In the genomic region with DNA sequence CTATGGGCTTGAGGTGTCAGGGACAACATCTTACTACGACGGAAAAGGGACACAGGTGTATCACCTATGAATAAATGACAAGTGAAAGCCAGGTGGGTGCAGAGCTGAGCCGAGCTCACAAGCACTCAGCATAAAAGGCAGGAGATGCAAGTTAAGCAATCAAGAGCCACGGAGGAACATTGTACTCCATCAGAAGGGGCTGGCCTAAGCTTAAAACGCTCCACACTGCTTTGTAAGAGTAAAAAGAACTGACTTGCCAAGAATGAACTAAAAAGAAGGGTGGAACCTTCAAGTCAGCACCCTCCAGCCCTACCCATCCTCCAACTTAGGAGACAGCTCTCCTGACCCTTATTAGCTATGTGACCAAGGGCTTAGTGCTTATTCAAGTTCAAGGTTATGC, we compare ENCODE assay signal across 7 mouse cellular contexts. TPM values are rescaled to one million over a fixed set of nuclear protein-coding genes. Genes with fewer than 3 reads are reported as not detected.
DNase-seq lines count a peak whose midpoint lies in the region; ATAC-seq and TF ChIP-seq lines count a peak whose summit lies in the region.

No protein-coding gene starts in this region.

- TF ChIP-seq CTCF in liver, embryonic 14.5 days (IDR thresholded peaks at IDR 0.05; ENCODE audit: low read depth), result no peak

- WGBS in neural tube, embryonic 11.5 days, result 65% methylated on average over 5 of the region's 5 CpGs
- WGBS in liver, embryonic 14.5 days (ENCODE audit: insufficient replicate concordance), result 46% methylated on average over 5 of the region's 5 CpGs

- no peak for DNase-seq in neural tube, embryonic 11.5 days (ENCODE audit: low spot score)
- no peak for DNase-seq in neural tube, embryonic 10.5 days (ENCODE audit: extremely low spot score, low spot score)
- no peak for DNase-seq in liver, embryonic 14.5 days (ENCODE audit: low read depth in 3 of 3, low spot score in 3 of 3)
- DNase-seq in testis, postnatal 14 days (ENCODE audit: low spot score), result peak; percentile 9
- DNase-seq in natural killer cell, adult 2 months (ENCODE audit: low spot score in 2 of 2), result no peak
- no peak for DNase-seq in right cerebral cortex, postnatal 36 days (ENCODE audit: low spot score in 2 of 2)

- no peak overlapping the region for H3K9ac ChIP-seq in neural tube, embryonic 11.5 days (ENCODE audit: low read length)
- H3K9ac ChIP-seq in liver, embryonic 14.5 days (replicated peaks), result no peak overlapping the region

- peak overlapping the region; percentile 84 for H3K27ac ChIP-seq in neural tube, embryonic 11.5 days (ENCODE audit: low read depth, low read length)
- H3K27ac ChIP-seq in liver, embryonic 14.5 days, result no peak overlapping the region

- no peak overlapping the region for H3K4me3 ChIP-seq in neural tube, embryonic 11.5 days (ENCODE audit: low read depth, low read length)
- H3K4me3 ChIP-seq in liver, embryonic 14.5 days (ENCODE audit: insufficient read depth in 1 of 2, low read depth in 2 of 2, low read length in 2 of 2), result no peak overlapping the region

- no peak overlapping the region for H3K4me2 ChIP-seq in neural tube, embryonic 11.5 days (ENCODE audit: low read depth)
- 0 out of 2 replicates have a peak overlapping the region, but pooled peaks have one; percentile 2 for H3K4me2 ChIP-seq in liver, embryonic 14.5 days (ENCODE audit: low read depth)

- H3K4me1 ChIP-seq in neural tube, embryonic 11.5 days (ENCODE audit: control insufficient read depth, insufficient read depth, low read length), result peaks cover 22% of the 10 kb centered on the region
- H3K4me1 ChIP-seq in liver, embryonic 14.5 days (replicated peaks; ENCODE audit: control insufficient read depth in 2 of 2, insufficient read depth in 2 of 2, low read length in 1 of 2), result peaks cover 5 to 35% of the 10 kb centered on the region in 2 experiments; a peak in 2 of 4 replicates

- H3K9me3 ChIP-seq in neural tube, embryonic 11.5 days (ENCODE audit: control insufficient read depth, low read length), result no peaks in the 10 kb centered on the region
- H3K9me3 ChIP-seq in liver, embryonic 14.5 days (ENCODE audit: control insufficient read depth, low read length), result no peaks in the 10 kb centered on the region

- H3K36me3 ChIP-seq in neural tube, embryonic 11.5 days (ENCODE audit: control insufficient read depth, insufficient read depth, low read length), result no peaks in the 10 kb centered on the region; the same call in 1 of the 2 replicates
- no peaks in the 10 kb centered on the region for H3K36me3 ChIP-seq in liver, embryonic 14.5 days (replicated peaks; ENCODE audit: control insufficient read depth, insufficient read depth, low read depth)

- no peak for TF ChIP-seq EP300 in liver, embryonic 14.5 days (IDR thresholded peaks at IDR 0.05; ENCODE audit: low read depth)

- H3K27me3 ChIP-seq in neural tube, embryonic 11.5 days (ENCODE audit: control insufficient read depth, insufficient read depth, low read length), result no peaks in the 10 kb centered on the region
- no peaks in the 10 kb centered on the region for H3K27me3 ChIP-seq in liver, embryonic 14.5 days (ENCODE audit: control insufficient read depth, insufficient read depth, low read length)

- ATAC-seq in neural tube, embryonic 11.5 days (ENCODE audit: insufficient read depth, low FRiP score, low TSS enrichment), result 0 out of 2 replicates have a peak, but pooled peaks have one; percentile 4
- ATAC-seq in granulocyte monocyte progenitor cell, adult 5-6 weeks (replicated peaks; ENCODE audit: poor library complexity, severe bottlenecking), result 0 out of 2 replicates have a peak, but pooled peaks have one; percentile 3
- ATAC-seq in liver, embryonic 14.5 days (ENCODE audit: insufficient read depth), result peak; percentile 19; the same call in 1 of the 2 replicates

RNA-seq across cellular contexts. Expression of gene Anxa6, which starts 10.7 kb away (rescaled TPM):
- polyA plus RNA-seq in neural tube, embryonic 11.5 days (2014; fragmentation: Nextera tagmentation; extraction: Ambion mirVana), result 90.1 and 91.8 TPM in 2 replicates
- total RNA-seq in granulocyte monocyte progenitor cell, adult 5-6 weeks (2014; fragmentation: Nextera tagmentation), result 61.0 and 65.6 TPM in 2 replicates
- total RNA-seq in granulocyte monocyte progenitor cell, adult 5-6 weeks (2017), result 70.8 and 77.7 TPM in 2 replicates
- polyA plus RNA-seq in liver, embryonic 14.5 days (2012; rRNA removed), result 21.2 and 24.2 TPM in 2 replicates
- 36.7 and 42.1 TPM in 2 replicates for polyA plus RNA-seq in liver, embryonic 14.5 days (2014; fragmentation: Nextera tagmentation; extraction: Ambion mirVana)

RNA-seq across cellular contexts. Expression of gene Ccdc69, which starts 55.4 kb away (rescaled TPM):
- polyA plus RNA-seq in neural tube, embryonic 11.5 days (2014; fragmentation: Nextera tagmentation; extraction: Ambion mirVana), result 0.32 and 0.73 TPM in 2 replicates
- total RNA-seq in granulocyte monocyte progenitor cell, adult 5-6 weeks (2014; fragmentation: Nextera tagmentation), result 16.8 and 18.9 TPM in 2 replicates
- total RNA-seq in granulocyte monocyte progenitor cell, adult 5-6 weeks (2017), result 21.1 and 22.7 TPM in 2 replicates
- 0.61 and 0.77 TPM in 2 replicates for polyA plus RNA-seq in liver, embryonic 14.5 days (2012; rRNA removed)
- polyA plus RNA-seq in liver, embryonic 14.5 days (2014; fragmentation: Nextera tagmentation; extraction: Ambion mirVana), result 1.0 and 1.1 TPM in 2 replicates

RNA-seq across cellular contexts. Expression of gene Tnip1, which starts 59.8 kb away (rescaled TPM):
- polyA plus RNA-seq in neural tube, embryonic 11.5 days (2014; fragmentation: Nextera tagmentation; extraction: Ambion mirVana), result 12.4 and 13.2 TPM in 2 replicates
- 27.7 and 48.9 TPM in 2 replicates for total RNA-seq in granulocyte monocyte progenitor cell, adult 5-6 weeks (2014; fragmentation: Nextera tagmentation)
- total RNA-seq in granulocyte monocyte progenitor cell, adult 5-6 weeks (2017), result 25.3 and 28.0 TPM in 2 replicates
- 3.4 and 5.2 TPM in 2 replicates for polyA plus RNA-seq in liver, embryonic 14.5 days (2012; rRNA removed)
- 3.6 and 3.7 TPM in 2 replicates for polyA plus RNA-seq in liver, embryonic 14.5 days (2014; fragmentation: Nextera tagmentation; extraction: Ambion mirVana)
